Mouse (Mus musculus) kidney, adult 2 months (tissue): ENCODE results near the gene Akr1c20.

Experiments used
- CTCF ChIP-seq: fragments of 200-500 bp; conservative IDR thresholded peaks from 2 replicates; pipeline ENCODE4 v1.5.1; 2011; ENCODE audit warnings: low read depth, mild to moderate bottlenecking, control low read depth, low read length, moderate library complexity, mixed read lengths; ENCODE audit not compliant: insufficient read depth, insufficient read length
- POLR2A ChIP-seq: fragments of 200-500 bp; IDR thresholded peaks from one replicate; pipeline ENCODE4 v1.6.1; 2011; ENCODE audit warnings: low read depth, low read length, control low read depth

DNA sequence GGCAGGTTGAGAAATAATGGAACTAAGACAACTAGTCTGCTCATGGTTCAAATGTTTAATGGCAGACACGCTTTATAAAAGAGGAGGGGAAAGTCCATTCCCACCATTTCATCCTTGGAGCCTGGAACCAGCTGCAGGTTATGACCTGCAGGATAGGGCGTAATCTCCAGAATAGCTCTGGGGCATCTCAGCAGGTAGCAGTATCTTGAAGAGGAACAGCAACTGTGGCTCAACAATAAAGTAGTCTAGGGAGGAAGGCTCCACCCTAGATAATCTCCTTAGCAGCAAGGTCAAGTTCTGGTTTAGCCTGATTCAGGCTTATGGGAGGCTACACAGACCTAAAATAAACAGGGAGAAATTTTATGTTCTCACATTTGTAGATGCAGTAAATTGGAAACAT, 57.5 kb downstream of the Akr1c20 start:
- no peak for TF ChIP-seq POLR2A
- no peak for TF ChIP-seq CTCF
